Mouse (Mus musculus) C2C12 (cell line): ENCODE measurements around the gene Ptgdr2. TPM values are rescaled to one million over a fixed set of nuclear protein-coding genes. Genes with fewer than 3 reads are reported as not detected.

Experiments
- H3K27me3 ChIP-seq: one replicate; pipeline ENCODE4 v1.6.1; 2011; ENCODE audit not compliant: control insufficient read depth, insufficient read depth, insufficient read length
- H3K36me3 ChIP-seq: one replicate; pipeline ENCODE4 v1.6.1; 2011; ENCODE audit not compliant: control insufficient read depth, insufficient read depth
- H3K4me3 ChIP-seq: one replicate; pipeline ENCODE4 v1.5.1; 2011; ENCODE audit warnings: mild to moderate bottlenecking, control low read depth; ENCODE audit not compliant: poor library complexity, insufficient read depth, severe bottlenecking
- H3K79me2 ChIP-seq: one replicate; pipeline ENCODE4 v1.6.1; 2011; ENCODE audit not compliant: control insufficient read depth, insufficient read depth
- H3K79me3 ChIP-seq: one replicate; pipeline ENCODE4 v1.6.1; 2011; ENCODE audit warnings: low read depth, control low read depth
- H3ac ChIP-seq: one replicate; pipeline ENCODE3; 2011; ENCODE audit warnings: low read depth; ENCODE audit not compliant: control insufficient read depth, insufficient read length
- CEBPB ChIP-seq: IDR thresholded peaks from one replicate; pipeline ENCODE4 v1.6.1; 2011; ENCODE audit warnings: low read depth, mild to moderate bottlenecking, control low read depth, moderate library complexity
- CTCF ChIP-seq: IDR thresholded peaks from one replicate; pipeline ENCODE4 v1.5.1; 2011; ENCODE audit not compliant: control insufficient read depth, insufficient read depth, insufficient read length
- FOSL1 ChIP-seq: IDR thresholded peaks from one replicate; pipeline ENCODE4 v1.8.0; 2011; ENCODE audit warnings: mild to moderate bottlenecking, low read length; ENCODE audit not compliant: poor library complexity, insufficient read depth, severe bottlenecking
- MAX ChIP-seq: IDR thresholded peaks from one replicate; pipeline ENCODE4 v1.6.1; 2011; ENCODE audit warnings: mild to moderate bottlenecking, control low read depth
- MYOD1 ChIP-seq: IDR thresholded peaks from one replicate; pipeline ENCODE4 v1.6.1; 2011; ENCODE audit warnings: low read depth; ENCODE audit not compliant: control insufficient read depth, insufficient read length
- MYOG ChIP-seq: IDR thresholded peaks from one replicate; pipeline ENCODE4 v1.6.1; 2011; ENCODE audit not compliant: control insufficient read depth, insufficient read length; ENCODE audit errors: extremely low read depth
- USF1 ChIP-seq: IDR thresholded peaks from one replicate; pipeline ENCODE4 v1.6.1; 2011; ENCODE audit warnings: low read depth, mild to moderate bottlenecking, control low read depth, moderate library complexity
- polyA plus RNA-seq: library from polyadenylated mRNA; unstranded; fragments of >200 nt; fragmentation: generic; extraction: Trizol; gene quantifications from one replicate; pipeline ENCODE4 v1.2.1, GENCODE M21; 2012; ENCODE audit warnings: missing spikeins

Ptgdr2 gene
- polyA plus RNA-seq, 1 experiment, result 0.07 TPM

DNA sequence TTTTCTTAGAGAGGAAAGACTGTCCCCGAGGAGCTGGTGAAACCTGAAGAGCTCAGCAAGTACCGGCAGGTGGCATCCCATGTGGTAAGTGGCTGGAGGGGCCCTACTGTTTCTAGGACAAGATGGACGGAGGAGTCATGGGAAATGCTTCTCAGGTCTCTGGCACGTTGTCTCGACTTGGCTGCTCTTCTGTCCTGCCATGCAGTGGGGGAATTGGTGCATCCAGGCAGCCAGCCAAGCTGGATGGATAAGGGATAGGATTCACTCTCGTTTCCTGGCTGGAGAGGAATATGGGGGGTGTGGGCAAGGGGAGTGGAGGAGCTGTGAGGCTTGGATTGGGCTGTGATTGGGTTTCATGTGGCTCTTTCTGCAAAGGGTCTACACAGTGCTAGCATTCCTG, 36.6 kb upstream of the Ptgdr2 start:
- Histone ChIP-seq H3K79me2 (peaks cover 45% of the 10 kb centered on the region), H3K27me3 (no peaks in the 10 kb centered on the region), H3K4me3 (no peak overlapping the region), H3ac (no peak overlapping the region), H3K79me3 (peaks cover 36% of the 10 kb centered on the region), H3K36me3 (peaks cover 81% of the 10 kb centered on the region)
- no peak for TF ChIP-seq USF1
- no peak for TF ChIP-seq MAX
- no peak for TF ChIP-seq CEBPB
- no peak for TF ChIP-seq FOSL1
- no peak for TF ChIP-seq CTCF
- no peak for TF ChIP-seq MYOG
- TF ChIP-seq MYOD1, result no peak

DNA sequence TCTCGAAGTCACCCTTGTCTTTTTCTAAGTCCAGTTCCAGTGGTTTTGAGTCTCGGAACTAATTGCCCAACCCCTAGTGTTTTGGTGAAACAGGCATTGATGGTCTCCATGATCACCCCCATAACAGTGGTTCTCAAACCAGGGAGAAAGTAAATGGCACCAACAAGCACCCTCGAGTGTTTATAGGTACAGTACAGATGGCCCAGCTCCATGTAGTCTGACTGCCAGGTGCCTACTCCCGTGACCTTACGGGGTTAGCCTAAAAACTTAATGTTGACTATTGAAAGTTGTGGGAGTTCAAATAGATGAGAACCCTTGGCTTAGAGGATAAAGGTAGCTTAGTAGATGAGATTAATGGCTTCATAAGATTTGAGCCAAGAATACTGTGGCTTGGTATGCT, 35.9 kb upstream of the Ptgdr2 start:
- H3K79me2 ChIP-seq, result peaks cover 37% of the 10 kb centered on the region
- TF ChIP-seq MAX, result no peak
- TF ChIP-seq CTCF, result no peak
- no peak for TF ChIP-seq USF1
- TF ChIP-seq MYOD1, result no peak
- no peak for TF ChIP-seq FOSL1
- TF ChIP-seq MYOG, result no peak
- TF ChIP-seq CEBPB, result no peak
- H3K36me3 ChIP-seq, result peaks cover 87% of the 10 kb centered on the region
- H3K27me3 ChIP-seq, result no peaks in the 10 kb centered on the region
- H3K79me3 ChIP-seq, result peaks cover 29% of the 10 kb centered on the region
- no peak overlapping the region for H3K4me3 ChIP-seq
- no peak overlapping the region for H3ac ChIP-seq

- Histone ChIP-seq H3K79me3 (peaks cover 2% of the 10 kb centered on the region), H3K36me3 (peaks cover 82% of the 10 kb centered on the region), H3K27me3 (no peaks in the 10 kb centered on the region), H3K79me2 (peaks cover 3% of the 10 kb centered on the region), H3ac (no peak overlapping the region), H3K4me3 (no peak overlapping the region)
- TF ChIP-seq CTCF, result no peak
- TF ChIP-seq CEBPB, result no peak
- no peak for TF ChIP-seq FOSL1
- TF ChIP-seq MAX, result no peak
- TF ChIP-seq MYOD1, result no peak
- no peak for TF ChIP-seq USF1
- TF ChIP-seq MYOG, result no peak
Measured at GRCm38 (mm10) chr19:10904512-10904911, 32.4 kb upstream of the Ptgdr2 start.

GRCm38 (mm10) chr19:10904927-10905727, 31.8 kb upstream of the Ptgdr2 start:
- H3K4me3 ChIP-seq, result no peak overlapping the region
- no peak overlapping the region for H3ac ChIP-seq
- H3K36me3 ChIP-seq, result peaks cover 76% of the 10 kb centered on the region
- TF ChIP-seq USF1 (no peak), CTCF (no peak), CEBPB (no peak), FOSL1 (no peak)
- no peaks in the 10 kb centered on the region for H3K27me3 ChIP-seq
- no peaks in the 10 kb centered on the region for H3K79me2 ChIP-seq
- peaks cover 2% of the 10 kb centered on the region for H3K79me3 ChIP-seq

DNA sequence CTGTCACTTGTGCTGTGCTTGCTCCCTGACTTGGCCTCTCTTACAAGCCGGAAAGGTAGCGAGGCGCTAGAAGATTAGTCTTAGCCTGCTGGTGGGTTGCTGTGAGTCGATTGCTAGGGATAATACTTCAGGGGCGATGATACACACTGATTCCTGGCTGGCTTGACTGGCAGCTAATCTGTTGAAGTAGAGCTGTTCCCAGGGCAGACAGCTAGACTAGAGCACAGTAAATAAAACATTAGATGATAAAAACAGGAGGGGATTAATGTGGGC, 31.3 kb upstream of the Ptgdr2 start:
- no peak overlapping the region for H3ac ChIP-seq
- H3K4me3 ChIP-seq, result no peak overlapping the region
- peaks cover 2% of the 10 kb centered on the region for H3K79me3 ChIP-seq
- TF ChIP-seq CTCF (no peak), MYOG (no peak)
- no peaks in the 10 kb centered on the region for H3K79me2 ChIP-seq
- H3K27me3 ChIP-seq, result no peaks in the 10 kb centered on the region
- H3K36me3 ChIP-seq, result peaks cover 70% of the 10 kb centered on the region

DNA sequence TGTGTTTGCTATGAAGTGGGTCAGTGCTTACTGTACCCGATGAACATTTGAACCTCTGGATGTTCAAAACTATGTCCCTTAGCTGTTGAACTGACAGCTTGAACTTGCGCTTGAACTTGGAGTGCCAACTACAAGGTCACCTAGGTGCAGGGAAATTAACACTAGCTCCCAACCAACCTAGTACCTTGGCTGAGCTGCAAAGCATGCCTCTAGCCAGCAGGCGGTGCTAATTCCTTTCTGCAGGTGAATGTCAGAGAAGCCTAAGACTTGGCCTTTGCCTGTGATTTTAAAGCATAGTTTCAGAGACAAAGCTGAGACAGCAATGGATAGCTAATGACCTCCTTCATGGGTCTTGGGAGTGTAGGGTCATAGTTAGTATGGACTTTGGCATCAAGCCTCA, 29.1 kb upstream of the Ptgdr2 start:
- no peak overlapping the region for H3K4me3 ChIP-seq
- no peaks in the 10 kb centered on the region for H3K79me3 ChIP-seq
- H3ac ChIP-seq, result no peak overlapping the region
- no peaks in the 10 kb centered on the region for H3K79me2 ChIP-seq
- peaks cover 48% of the 10 kb centered on the region for H3K36me3 ChIP-seq
- TF ChIP-seq CTCF, result peak; percentile 73
- no peak for TF ChIP-seq USF1
- H3K27me3 ChIP-seq, result no peaks in the 10 kb centered on the region
